Mouse (Mus musculus): ENCODE measurements around the gene Tmem132d.

- no peak for TF ChIP-seq CTCF (conservative IDR thresholded peaks at IDR 0.05; ENCODE audit: insufficient read depth, insufficient read length, low read depth, low read length)
- TF ChIP-seq POLR2A (IDR thresholded peaks at IDR 0.05; ENCODE audit: low read depth, low read length), result no peak
These were observed 470.2 kb downstream of the Tmem132d start for GRCm38 (mm10) chr5:127962656-127963055.
